Comparison of ENCODE assay signal across 8 mouse cellular contexts in genomic region chr9:53402291-53402711, GRCm38 (mm10). TPM values are rescaled to one million over a fixed set of nuclear protein-coding genes. Genes with fewer than 3 reads are reported as not detected.
DNase-seq lines count a peak whose midpoint lies in the region; ATAC-seq and TF ChIP-seq lines count a peak whose summit lies in the region.

4930550C14Rik (plus strand) TSS chr9:53402325.

- TF ChIP-seq CTCF in stomach, postnatal 0 days (IDR thresholded peaks at IDR 0.05; ENCODE audit: low read depth): no peak

- peak within 1 kb of the TSS; percentile 61 for H3K4me2 ChIP-seq in heart, embryonic 13.5 days
- H3K4me2 ChIP-seq in kidney, embryonic 16.5 days (replicated peaks; ENCODE audit: low read depth, low read length): peak within 1 kb of the TSS; percentile 49
- H3K4me2 ChIP-seq in stomach, postnatal 0 days (replicated peaks; ENCODE audit: low read depth): peak within 1 kb of the TSS; percentile 46

- no peaks in the 10 kb centered on the region for H3K9me3 ChIP-seq in heart, embryonic 13.5 days
- H3K9me3 ChIP-seq in kidney, embryonic 16.5 days (ENCODE audit: low read length): no peaks in the 10 kb centered on the region
- no peaks in the 10 kb centered on the region for H3K9me3 ChIP-seq in stomach, postnatal 0 days (ENCODE audit: control insufficient read depth, low read length)

- no peak; the same call in 1 of the 2 replicates for ATAC-seq in heart, embryonic 13.5 days (ENCODE audit: extremely low read depth, insufficient number of reproducible peaks, low FRiP score, low TSS enrichment)
- ATAC-seq in kidney, embryonic 16.5 days (ENCODE audit: low FRiP score, low TSS enrichment): peak; percentile 49
- ATAC-seq in stomach, postnatal 0 days (ENCODE audit: low FRiP score, low TSS enrichment): peak; percentile 38; the same call in 1 of the 2 replicates

- H3K4me1 ChIP-seq in heart, embryonic 13.5 days: peaks cover 23% of the 10 kb centered on the region
- peaks cover 31% of the 10 kb centered on the region for H3K4me1 ChIP-seq in kidney, embryonic 16.5 days (ENCODE audit: insufficient read depth, low read length)
- no peaks in the 10 kb centered on the region; the same call in 1 of the 2 replicates for H3K4me1 ChIP-seq in stomach, postnatal 0 days (replicated peaks; ENCODE audit: control insufficient read depth, insufficient read depth)

- WGBS in heart, embryonic 13.5 days: 21% methylated on average over 11 of the region's 11 CpGs
- WGBS in kidney, embryonic 16.5 days: 2% methylated on average over 11 of the region's 11 CpGs
- WGBS in stomach, postnatal 0 days: 12% methylated on average over 11 of the region's 11 CpGs

- TF ChIP-seq EP300 in stomach, postnatal 0 days (optimal IDR thresholded peaks at IDR 0.05): no peak

- peak within 1 kb of the TSS; percentile 54; the same call in 1 of the 2 replicates for H3K27ac ChIP-seq in heart, embryonic 13.5 days (replicated peaks)
- peak within 1 kb of the TSS; percentile 90 for H3K27ac ChIP-seq in kidney, embryonic 16.5 days (ENCODE audit: low read length)
- H3K27ac ChIP-seq in stomach, postnatal 0 days (replicated peaks): peak within 1 kb of the TSS; percentile 61

- H3K36me3 ChIP-seq in heart, embryonic 13.5 days: peaks cover 11% of the 10 kb centered on the region
- H3K36me3 ChIP-seq in kidney, embryonic 16.5 days (ENCODE audit: insufficient read depth, low read length): peaks cover 7% of the 10 kb centered on the region; the same call in 1 of the 2 replicates
- H3K36me3 ChIP-seq in stomach, postnatal 0 days (ENCODE audit: control insufficient read depth, insufficient read depth, low read length): peaks cover 6% of the 10 kb centered on the region; the same call in 1 of the 2 replicates

- H3K9ac ChIP-seq in heart, embryonic 13.5 days: peak within 1 kb of the TSS; percentile 65
- H3K9ac ChIP-seq in kidney, embryonic 16.5 days (replicated peaks; ENCODE audit: low read length): peak within 1 kb of the TSS; percentile 47
- peak within 1 kb of the TSS; percentile 47 for H3K9ac ChIP-seq in stomach, postnatal 0 days (ENCODE audit: low read length)

- no peaks in the 10 kb centered on the region for H3K27me3 ChIP-seq in heart, embryonic 13.5 days (replicated peaks)
- H3K27me3 ChIP-seq in kidney, embryonic 16.5 days (ENCODE audit: insufficient read depth, low read length): no peaks in the 10 kb centered on the region
- H3K27me3 ChIP-seq in stomach, postnatal 0 days (ENCODE audit: control insufficient read depth, insufficient read depth, low read length): no peaks in the 10 kb centered on the region

- peak; percentile 66 to 88 for DNase-seq in adrenal gland, adult (ENCODE audit: inconsistent age in 2 of 2, low spot score in 1 of 2)
- peak; percentile 24 for DNase-seq in embryo, embryonic 10 days (ENCODE audit: low spot score)
- peak; percentile 63 for DNase-seq in lung, postnatal 14 days
- no peak for DNase-seq in stomach, postnatal 0 days (ENCODE audit: low spot score)
- no peak for DNase-seq in urinary bladder, postnatal 25 days (ENCODE audit: low spot score)
- no peak for DNase-seq in urinary bladder, adult 2 months (ENCODE audit: low spot score)

- H3K4me3 ChIP-seq in heart, embryonic 13.5 days: peak within 1 kb of the TSS; percentile 26
- peak within 1 kb of the TSS; percentile 27 for H3K4me3 ChIP-seq in kidney, embryonic 16.5 days (ENCODE audit: low read length)
- H3K4me3 ChIP-seq in stomach, postnatal 0 days (ENCODE audit: low read depth, low read length): peak within 1 kb of the TSS; percentile 18; the same call in 1 of the 2 replicates

RNA-seq across cellular contexts. Expression of gene 4930550C14Rik, which starts in this region (rescaled TPM):
- 0.36 and 0.41 TPM in 2 replicates for polyA plus RNA-seq in heart, embryonic 13.5 days (2015; fragmentation: Nextera tagmentation; extraction: Ambion mirVana)
- 2.6 and 2.7 TPM in 2 replicates for polyA plus RNA-seq in kidney, embryonic 16.5 days (2015; fragmentation: Nextera tagmentation; extraction: Ambion mirVana)
- polyA plus RNA-seq in stomach, postnatal 0 days (2015; fragmentation: Nextera tagmentation; extraction: Ambion mirVana): 0.58 and 0.59 TPM in 2 replicates
- polyA plus RNA-seq in urinary bladder, adult 2 months (2012; rRNA removed): 1.1 and 1.7 TPM in 2 replicates

Comparison
In these comparisons a context has a peak if more than half of its experiments do, and no peak if none do; other contexts are left out.
1. Peak in ATAC-seq, H3K4me3 ChIP-seq, H3K27ac ChIP-seq, H3K9ac ChIP-seq and H3K4me2 ChIP-seq in stomach, postnatal 0 days; RNA of the gene not detected or under 1 TPM.
2. DNase-seq: peak in adrenal gland, adult (2 of 2), embryo, embryonic 10 days (single experiment) and lung, postnatal 14 days (single experiment); none in stomach, postnatal 0 days (single experiment), urinary bladder, postnatal 25 days (single experiment) and urinary bladder, adult 2 months (single experiment).
3. Peak in every context shown above with its lines, with median percentiles within 50 percentile points of each other: H3K27ac ChIP-seq, H3K4me2 ChIP-seq, H3K4me3 ChIP-seq and H3K9ac ChIP-seq.